ENCODE assay signal across 24 mouse cellular contexts in the genomic region with DNA sequence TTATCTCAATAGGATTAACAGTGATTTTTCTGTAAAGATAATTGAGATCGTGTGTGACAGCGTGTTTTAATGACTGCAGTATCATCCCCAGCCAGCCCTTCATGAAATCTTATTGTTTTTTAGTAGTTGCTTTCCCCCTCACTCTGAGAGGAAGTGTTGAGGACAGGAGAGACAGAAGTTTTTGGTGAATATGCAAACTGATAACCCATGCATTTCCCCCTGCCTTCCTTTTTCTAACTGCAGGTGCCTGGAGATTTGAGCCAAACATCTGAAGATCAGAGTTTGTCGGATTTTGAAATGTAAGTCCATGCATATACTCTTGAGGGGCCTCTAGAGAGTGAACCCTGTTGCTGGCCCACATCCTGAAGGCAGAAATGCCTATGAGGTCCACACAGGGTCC.
"Had no signal": no experiment of that assay in that cellular context is flagged by ENCODE, and none has a peak within 500 bp of the region (broad histone marks: within the 10 kb centered on the region; RNA-seq: fewer than 3 reads in every experiment).

No protein-coding gene starts in this region.

- H3K4me2 ChIP-seq: heart, embryonic 11.5 days; heart, embryonic 13.5 days; heart, embryonic 15.5 days; hindbrain, embryonic 13.5 days; hindbrain, embryonic 15.5 days; kidney, embryonic 15.5 days; limb, embryonic 13.5 days; limb, embryonic 15.5 days had no signal

- H3K9me3 ChIP-seq: heart, embryonic 13.5 days; heart, embryonic 15.5 days; hindbrain, embryonic 13.5 days; hindbrain, embryonic 15.5 days; kidney, embryonic 15.5 days; limb, embryonic 13.5 days; limb, embryonic 15.5 days had no signal

- DNase-seq: gastrocnemius, postnatal 14 days; gastrocnemius, postnatal 36 days; heart, adult 11 months; heart, adult 2 months; heart, postnatal 14 days; heart, postnatal 36 days; kidney, adult 11 months; kidney, adult 2 months; kidney, adult 9 months; kidney, postnatal 14 days; kidney, postnatal 36 days; layer of hippocampus, adult 9-11 months; layer of hippocampus, postnatal 36 days; left cerebral cortex, postnatal 4 days had no signal

- H3K4me3 ChIP-seq: heart, adult 2 months; heart, embryonic 13.5 days; heart, embryonic 15.5 days; hindbrain, embryonic 13.5 days; hindbrain, embryonic 15.5 days; kidney, embryonic 15.5 days; limb, embryonic 13.5 days; limb, embryonic 15.5 days had no signal

- H3K4me1 ChIP-seq: heart, embryonic 15.5 days; hindbrain, embryonic 13.5 days; kidney, embryonic 15.5 days; limb, embryonic 15.5 days had no signal

- H3K9ac ChIP-seq: heart, embryonic 13.5 days; heart, embryonic 15.5 days; hindbrain, embryonic 13.5 days; hindbrain, embryonic 15.5 days; kidney, embryonic 15.5 days; limb, embryonic 13.5 days; limb, embryonic 15.5 days had no signal

- H3K27ac ChIP-seq: heart, adult 2 months; heart, embryonic 13.5 days; heart, embryonic 15.5 days; hindbrain, embryonic 13.5 days; hindbrain, embryonic 15.5 days; hindbrain, postnatal 0 days; kidney, embryonic 15.5 days; kidney, postnatal 0 days; limb, embryonic 13.5 days; limb, embryonic 15.5 days had no signal

- H3K36me3 ChIP-seq: heart, embryonic 13.5 days; heart, embryonic 15.5 days; hindbrain, embryonic 13.5 days; hindbrain, embryonic 15.5 days; kidney, embryonic 15.5 days; limb, embryonic 13.5 days; limb, embryonic 15.5 days had no signal

- H3K27me3 ChIP-seq: heart, embryonic 13.5 days; heart, embryonic 15.5 days; hindbrain, embryonic 13.5 days; hindbrain, embryonic 15.5 days; kidney, embryonic 15.5 days; limb, embryonic 13.5 days; limb, embryonic 15.5 days had no signal
